Mouse (Mus musculus) E14TG2a.4 (cell line): ENCODE results near the gene Foxc2.

ENCODE experiments used
- CTCF ChIP-seq: conservative IDR thresholded peaks from 2 replicates; pipeline ENCODE4 v1.5.1; 2014; ENCODE audit warnings: low read length
- POU5F1 ChIP-seq: IDR thresholded peaks from 2 replicates; pipeline ENCODE4 v1.6.1; 2014; ENCODE audit warnings: low read length, borderline replicate concordance

GRCm38 (mm10) chr8:121081398-121081797 is 34.6 kb upstream of the Foxc2 start:
- TF ChIP-seq CTCF (no peak), POU5F1 (no peak)
